37 mouse cellular contexts compared by ENCODE assay signal in genomic region chr11:64461746-64462145, GRCm38 (mm10). TPM values are rescaled to one million over a fixed set of nuclear protein-coding genes. Genes with fewer than 3 reads are reported as not detected.
"Had no signal": no experiment of that assay in that cellular context is flagged by ENCODE, and none has a peak within 500 bp of the region (broad histone marks: within the 10 kb centered on the region; RNA-seq: fewer than 3 reads in every experiment).

No protein-coding gene starts in this region.

- H3K4me2 ChIP-seq: limb, embryonic 12.5 days; limb, embryonic 13.5 days; limb, embryonic 15.5 days; liver, embryonic 11.5 days; liver, embryonic 12.5 days; liver, embryonic 13.5 days; liver, embryonic 15.5 days; lung, embryonic 14.5 days; lung, embryonic 15.5 days; midbrain, embryonic 11.5 days; midbrain, embryonic 12.5 days; midbrain, embryonic 13.5 days; midbrain, embryonic 15.5 days had no signal

- DNase-seq: left cerebral cortex, postnatal 4 days; liver; liver, embryonic 13.5 days; liver, postnatal 0 days; lung, adult 18-20 months; lung, adult 2 months; lung, embryonic 14.5 days; lung, postnatal 10 days; lung, postnatal 14 days; lung, postnatal 36 days; lung, postnatal 4 days; midbrain, embryonic 14.5 days had no signal

- H3K27ac ChIP-seq: left cerebral cortex, adult 2 months; limb, embryonic 10.5 days; limb, embryonic 12.5 days; limb, embryonic 13.5 days; limb, embryonic 15.5 days; liver, embryonic 12.5 days; liver, embryonic 13.5 days; liver, embryonic 14.5 days; liver, embryonic 15.5 days; lung, embryonic 15.5 days; macrophage; midbrain, embryonic 10.5 days; midbrain, embryonic 12.5 days; midbrain, embryonic 13.5 days; midbrain, embryonic 15.5 days had no signal

- H3K4me3 ChIP-seq: left cerebral cortex, adult 2 months; limb, embryonic 10.5 days; limb, embryonic 12.5 days; limb, embryonic 13.5 days; limb, embryonic 15.5 days; liver, embryonic 12.5 days; liver, embryonic 13.5 days; liver, embryonic 15.5 days; lung, embryonic 15.5 days; megakaryocyte, embryonic 14.5 days; midbrain, embryonic 10.5 days; midbrain, embryonic 12.5 days; midbrain, embryonic 13.5 days; midbrain, embryonic 15.5 days had no signal

- ATAC-seq: liver, embryonic 12.5 days; liver, postnatal 0 days; lung, postnatal 0 days; midbrain, embryonic 13.5 days; midbrain, embryonic 15.5 days; midbrain, embryonic 16.5 days had no signal

- H3K36me3 ChIP-seq: limb, embryonic 10.5 days; limb, embryonic 12.5 days; limb, embryonic 13.5 days; limb, embryonic 15.5 days; liver, embryonic 12.5 days; liver, embryonic 13.5 days; liver, embryonic 15.5 days; lung, embryonic 15.5 days; midbrain, embryonic 10.5 days; midbrain, embryonic 12.5 days; midbrain, embryonic 13.5 days; midbrain, embryonic 15.5 days had no signal

- H3K9ac ChIP-seq: limb, embryonic 12.5 days; limb, embryonic 13.5 days; limb, embryonic 15.5 days; liver, embryonic 12.5 days; liver, embryonic 13.5 days; liver, embryonic 14.5 days; liver, embryonic 15.5 days; liver, postnatal 0 days; lung, embryonic 14.5 days; lung, embryonic 15.5 days; midbrain, embryonic 12.5 days; midbrain, embryonic 13.5 days; midbrain, embryonic 15.5 days had no signal

- H3K4me1 ChIP-seq: limb, embryonic 15.5 days; liver, embryonic 12.5 days; liver, embryonic 13.5 days; liver, embryonic 15.5 days; lung, embryonic 15.5 days; megakaryocyte, embryonic 14.5 days; midbrain, embryonic 10.5 days; midbrain, embryonic 12.5 days; midbrain, embryonic 13.5 days; midbrain, embryonic 15.5 days had no signal

- H3K27me3 ChIP-seq: limb, embryonic 12.5 days; limb, embryonic 15.5 days; liver, embryonic 12.5 days; liver, embryonic 13.5 days; liver, embryonic 15.5 days; lung, embryonic 15.5 days; megakaryocyte, embryonic 14.5 days; midbrain, embryonic 12.5 days; midbrain, embryonic 13.5 days; midbrain, embryonic 15.5 days had no signal

- H3K9me3 ChIP-seq: limb, embryonic 10.5 days; limb, embryonic 12.5 days; limb, embryonic 13.5 days; limb, embryonic 15.5 days; liver, embryonic 12.5 days; liver, embryonic 13.5 days; liver, embryonic 15.5 days; lung, embryonic 15.5 days; megakaryocyte, embryonic 14.5 days; midbrain, embryonic 10.5 days; midbrain, embryonic 12.5 days; midbrain, embryonic 13.5 days; midbrain, embryonic 15.5 days had no signal

RNA-seq across cellular contexts. Expression of gene F930015N05Rik, which starts 25.3 kb away (rescaled TPM):
- total RNA-seq: left cerebral cortex, postnatal 10 days; liver, adult 2 months; megakaryocyte progenitor cell, adult 5-6 weeks; megakaryocyte, adult 5-6 weeks; megakaryocyte-erythroid progenitor cell, adult 5-6 weeks; monocyte, adult 5-6 weeks had no signal
- polyA plus RNA-seq: liver, adult 2 months; liver, embryonic 15.5 days; lung, postnatal 0 days; macrophage had no signal

RNA-seq across cellular contexts. Expression of gene Hs3st3a1, which starts 26.6 kb away (rescaled TPM):
- total RNA-seq: megakaryocyte progenitor cell, adult 5-6 weeks; megakaryocyte, adult 5-6 weeks; megakaryocyte-erythroid progenitor cell, adult 5-6 weeks; monocyte, adult 5-6 weeks had no signal
- polyA plus RNA-seq: macrophage had no signal
